Mouse (Mus musculus): ENCODE results near the gene Pbrm1.

- no peak for TF ChIP-seq CTCF (IDR thresholded peaks at IDR 0.05; ENCODE audit: control insufficient read depth, insufficient read depth, insufficient replicate concordance, low read depth, low read length)
- TF ChIP-seq POLR2A (IDR thresholded peaks at IDR 0.05; ENCODE audit: control insufficient read depth, low read depth, low read length), result no peak
These were observed 71.0 kb downstream of the Pbrm1 start for GRCm38 (mm10) chr14:31089918-31090317.
